Mouse (Mus musculus): ENCODE data around the gene Rnf114. TPM values are rescaled to one million over a fixed set of nuclear protein-coding genes. Genes with fewer than 3 reads are reported as not detected.
A peak's percentile ranks its signal among the peaks of the same experiment; 100 is the strongest.

The Rnf114 gene
- polyA plus RNA-seq, 2 experiments, result 78.1 to 83.6 TPM

DNA sequence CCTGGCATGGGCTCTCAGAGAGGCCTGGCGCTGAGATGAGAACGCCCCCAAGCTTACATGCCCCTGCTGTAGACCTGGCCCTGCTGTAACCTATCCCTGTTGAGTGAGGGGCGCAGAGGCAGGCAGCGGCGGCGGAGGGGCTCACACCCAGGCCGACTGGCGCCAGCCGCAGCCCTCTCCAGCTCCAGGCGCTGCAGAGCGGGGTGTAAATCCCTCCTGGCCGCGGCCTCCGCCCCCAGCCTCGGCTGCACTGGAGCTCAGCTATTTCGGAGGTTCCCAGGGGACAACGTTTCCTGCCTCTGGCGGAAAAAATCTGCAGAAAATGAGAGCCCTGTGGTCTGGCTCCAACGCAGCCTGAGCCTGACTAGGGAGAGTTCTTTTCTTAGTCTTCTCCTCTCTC is 73.2 kb downstream of the Rnf114 start:
- H3K4me3 ChIP-seq (replicated peaks; ENCODE audit: low read length), result 0 out of 2 replicates have a peak overlapping the region, but pooled peaks have one; percentile 8
- no peaks in the 10 kb centered on the region for H3K27me3 ChIP-seq (ENCODE audit: control insufficient read depth, insufficient read depth, low read length)
- ATAC-seq (ENCODE audit: low FRiP score, low read depth) (peak; percentile 67), DNase-seq (ENCODE audit: low spot score) (peak; percentile 93)
- 2% methylated on average over 18 of the region's 19 CpGs for WGBS
- H3K9ac ChIP-seq (ENCODE audit: low read depth, low read length, severe bottlenecking), result peak overlapping the region; percentile 31; the same call in 1 of the 2 replicates
- H3K27ac ChIP-seq (replicated peaks; ENCODE audit: low read depth, low read length), result peak overlapping the region; percentile 84
- H3K4me2 ChIP-seq (replicated peaks; ENCODE audit: low read depth, low read length, severe bottlenecking), result peak overlapping the region; percentile 39
- H3K9me3 ChIP-seq (ENCODE audit: control insufficient read depth, low read length), result no peaks in the 10 kb centered on the region
- no peaks in the 10 kb centered on the region for H3K36me3 ChIP-seq (ENCODE audit: control insufficient read depth, insufficient read depth, low read length)
- TF ChIP-seq POLR2A (IDR thresholded peaks at IDR 0.05; ENCODE audit: borderline replicate concordance, extremely low read depth, insufficient read depth, insufficient read length), result no peak
- peaks cover 68% of the 10 kb centered on the region for H3K4me1 ChIP-seq (ENCODE audit: control insufficient read depth, insufficient read depth, low read length)

Other genes with a start within 250 kb of the Rnf114 start
- 21.8 and 23.6 TPM in 2 replicates for gene B4galt5, start 143.5 kb upstream of the Rnf114 start, polyA plus RNA-seq (2012; rRNA removed)
- gene B4galt5, start 143.5 kb upstream of the Rnf114 start, polyA plus RNA-seq (2014; fragmentation: Nextera tagmentation; extraction: Ambion mirVana), result 23.2 and 24.5 TPM in 2 replicates
- gene Slc9a8, start 70.9 kb upstream of the Rnf114 start, polyA plus RNA-seq (2012; rRNA removed), result 43.0 and 62.1 TPM in 2 replicates
- 16.7 and 20.1 TPM in 2 replicates for gene Slc9a8, start 70.9 kb upstream of the Rnf114 start, polyA plus RNA-seq (2014; fragmentation: Nextera tagmentation; extraction: Ambion mirVana)
- 17.8 and 23.0 TPM in 2 replicates for gene Spata2, start 242 bp downstream of the Rnf114 start, polyA plus RNA-seq (2012; rRNA removed)
- 12.3 and 12.4 TPM in 2 replicates for gene Spata2, start 242 bp downstream of the Rnf114 start, polyA plus RNA-seq (2014; fragmentation: Nextera tagmentation; extraction: Ambion mirVana)
- 123 and 187 TPM in 2 replicates for gene Snai1, start 45.5 kb downstream of the Rnf114 start, polyA plus RNA-seq (2012; rRNA removed)
- gene Snai1, start 45.5 kb downstream of the Rnf114 start, polyA plus RNA-seq (2014; fragmentation: Nextera tagmentation; extraction: Ambion mirVana), result 67.9 and 69.1 TPM in 2 replicates
- 137 and 158 TPM in 2 replicates for gene Ube2v1, start 139.4 kb downstream of the Rnf114 start, polyA plus RNA-seq (2012; rRNA removed)
- gene Ube2v1, start 139.4 kb downstream of the Rnf114 start, polyA plus RNA-seq (2014; fragmentation: Nextera tagmentation; extraction: Ambion mirVana), result 269 and 270 TPM in 2 replicates
- gene Gm20431, start 168.9 kb downstream of the Rnf114 start, polyA plus RNA-seq (2012; rRNA removed), result 6.1 and 11.0 TPM in 2 replicates
- gene Gm20431, start 168.9 kb downstream of the Rnf114 start, polyA plus RNA-seq (2014; fragmentation: Nextera tagmentation; extraction: Ambion mirVana), result 7.5 and 16.3 TPM in 2 replicates
- 29.7 and 36.0 TPM in 2 replicates for gene Cebpb, start 196.3 kb downstream of the Rnf114 start, polyA plus RNA-seq (2012; rRNA removed)
- 20.6 and 27.4 TPM in 2 replicates for gene Cebpb, start 196.3 kb downstream of the Rnf114 start, polyA plus RNA-seq (2014; fragmentation: Nextera tagmentation; extraction: Ambion mirVana)
- 58.9 and 76.0 TPM in 2 replicates for gene Tmem189, start 197.2 kb downstream of the Rnf114 start, polyA plus RNA-seq (2012; rRNA removed)
- 37.2 and 39.3 TPM in 2 replicates for gene Tmem189, start 197.2 kb downstream of the Rnf114 start, polyA plus RNA-seq (2014; fragmentation: Nextera tagmentation; extraction: Ambion mirVana)

Measured in limb, embryonic 14.5 days (tissue).